Mouse (Mus musculus) heart, embryonic 14.5 days (tissue): ENCODE data around the gene Mapk14. TPM values are rescaled to one million over a fixed set of nuclear protein-coding genes. Genes with fewer than 3 reads are reported as not detected.
A peak's percentile ranks its signal among the peaks of the same experiment; 100 is the strongest.

Experiments
- ATAC-seq: fragments of 200-750 bp; cut with Nextera tagmentation; 2 replicates; pipeline ENCODE4 v1.8.0; 2017; ENCODE audit warnings: low read depth, moderate TSS enrichment; ENCODE audit not compliant: insufficient number of reproducible peaks, insufficient read depth, low FRiP score
- H3K27ac ChIP-seq, 2 experiments: fragments of 200-500 bp in 1 of 2; fragments of 300-500 bp in 1 of 2; sonication (generic) in 1 of 2; replicated peaks in 1 of 2; 2 replicates each; pipeline ENCODE4 v1.5.1; 2012 to 2014; ENCODE audit warnings: low read depth in 2 of 2, low read length in 2 of 2, control low read depth in 1 of 2, mild to moderate bottlenecking in 1 of 2, mixed read lengths in 1 of 2; ENCODE audit not compliant: control insufficient read depth in 1 of 2, insufficient read depth in 1 of 2
- H3K27me3 ChIP-seq: fragments of 300-500 bp; sonication (generic); 2 replicates; pipeline ENCODE4 v1.6.1; 2014; ENCODE audit warnings: mild to moderate bottlenecking, low read length, control low read depth; ENCODE audit not compliant: control insufficient read depth, insufficient read depth
- H3K36me3 ChIP-seq: fragments of 300-500 bp; sonication (generic); 2 replicates; pipeline ENCODE4 v1.6.1; 2014; ENCODE audit warnings: mild to moderate bottlenecking, control low read depth, low read length, mixed read lengths; ENCODE audit not compliant: control insufficient read depth, insufficient read depth
- H3K4me1 ChIP-seq, 2 experiments: fragments of 200-500 bp in 1 of 2; fragments of 300-500 bp in 1 of 2; sonication (generic) in 1 of 2; 2 replicates each; pipeline ENCODE4 v1.6.1; 2012 to 2014; ENCODE audit warnings: low read length in 2 of 2, control low read depth in 1 of 2, mixed read lengths in 1 of 2; ENCODE audit not compliant: control insufficient read depth in 2 of 2, insufficient read depth in 2 of 2
- H3K4me2 ChIP-seq: fragments of 300-500 bp; sonication (generic); 2 replicates; pipeline ENCODE4 v1.6.1; 2014; ENCODE audit warnings: mild to moderate bottlenecking, low read length
- H3K4me3 ChIP-seq, 2 experiments: fragments of 200-500 bp in 1 of 2; fragments of 300-500 bp in 1 of 2; sonication (generic) in 1 of 2; 2 replicates each; pipeline ENCODE4 v1.5.1; 2012 to 2014; ENCODE audit warnings: low read length in 2 of 2, mild to moderate bottlenecking in 2 of 2, control low read depth in 1 of 2, low read depth in 1 of 2, moderate library complexity in 1 of 2; ENCODE audit not compliant: control insufficient read depth in 1 of 2, insufficient read depth in 1 of 2
- H3K9ac ChIP-seq: fragments of 300-500 bp; sonication (generic); 2 replicates; pipeline ENCODE4 v1.6.1; 2014; ENCODE audit warnings: mild to moderate bottlenecking, low read length
- H3K9me3 ChIP-seq: fragments of 300-500 bp; sonication (generic); 2 replicates; pipeline ENCODE4 v1.6.1; 2016; ENCODE audit warnings: low read length, control low read depth; ENCODE audit not compliant: control insufficient read depth
- WGBS: fragments of 180-500 bp; shearing (Covaris S2); extraction: QIAGEN DNeasy Blood & Tissue Kit; methylation state at CpG from one replicate; pipeline ENCODE4 v1.1.7; 2014; 5-methylcytosine and 5-hydroxymethylcytosine counted together
- polyA plus RNA-seq: library from polyadenylated mRNA; unstranded; fragments of >200 nt; fragmentation: Nextera tagmentation; extraction: Ambion mirVana; gene quantifications from 2 replicates; pipeline ENCODE4 v1.2.1, GENCODE M21; 2014

Mapk14 gene
- polyA plus RNA-seq, 1 experiment from 2014 or later: 37.6 TPM

GRCm38 (mm10) chr17:28698672-28699071, 7.5 kb downstream of the Mapk14 start:
- Histone ChIP-seq H3K4me2 (no peak overlapping the region), H3K4me1 (peaks cover 17 to 45% of the 10 kb centered on the region in 2 experiments), H3K4me3 (no peak overlapping the region), H3K9ac (no peak overlapping the region), H3K9me3 (no peaks in the 10 kb centered on the region), H3K27ac (no peak overlapping the region), H3K27me3 (no peaks in the 10 kb centered on the region), H3K36me3 (no peaks in the 10 kb centered on the region; the same call in 1 of the 2 replicates)
- ATAC-seq: no peak
- 80% methylated on average over 2 of the region's 2 CpGs for WGBS

GRCm38 (mm10) chr17:28699789-28700188, 8.7 kb downstream of the Mapk14 start:
- H3K27me3 ChIP-seq: no peaks in the 10 kb centered on the region
- no peak overlapping the region for H3K4me2 ChIP-seq
- no peaks in the 10 kb centered on the region; the same call in 1 of the 2 replicates for H3K36me3 ChIP-seq
- 84% methylated on average over 7 of the region's 7 CpGs for WGBS
- ATAC-seq: no peak
- no peak overlapping the region for H3K27ac ChIP-seq
- H3K4me1 ChIP-seq: peaks cover 17 to 40% of the 10 kb centered on the region in 2 experiments
- no peak overlapping the region for H3K9ac ChIP-seq
- no peaks in the 10 kb centered on the region for H3K9me3 ChIP-seq
- no peak overlapping the region for H3K4me3 ChIP-seq

GRCm38 (mm10) chr17:28701171-28701570, 10.0 kb downstream of the Mapk14 start:
- ATAC-seq: no peak
- WGBS: 85% methylated on average over 4 of the region's 4 CpGs
- Histone ChIP-seq H3K9ac (no peak overlapping the region), H3K4me3 (no peak overlapping the region), H3K27ac (no peak overlapping the region), H3K36me3 (no peaks in the 10 kb centered on the region; the same call in 1 of the 2 replicates), H3K27me3 (no peaks in the 10 kb centered on the region), H3K4me2 (no peak overlapping the region), H3K9me3 (no peaks in the 10 kb centered on the region), H3K4me1 (peaks cover 17 to 38% of the 10 kb centered on the region in 2 experiments)

DNA sequence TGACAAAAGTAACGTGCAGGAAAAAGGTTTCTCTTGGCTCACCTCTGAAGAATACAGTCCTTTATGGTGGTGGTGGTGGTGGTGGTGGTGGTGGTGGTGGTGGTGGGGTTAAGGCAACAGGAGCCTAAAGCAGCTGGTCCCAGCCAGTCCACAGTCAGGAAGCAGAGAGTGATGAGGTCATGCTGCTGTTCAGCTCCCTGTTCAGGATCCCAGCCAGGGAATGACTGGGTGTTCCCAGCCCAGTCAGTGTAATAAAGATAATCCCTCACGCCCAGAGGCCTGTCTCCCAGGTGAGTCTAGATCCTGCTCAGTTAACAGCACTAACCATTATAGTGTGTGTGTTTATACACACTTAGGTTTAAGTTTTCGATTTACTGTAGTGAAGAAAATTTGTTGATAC, 10.6 kb downstream of the Mapk14 start:
- peaks cover 14 to 34% of the 10 kb centered on the region in 2 experiments for H3K4me1 ChIP-seq
- H3K9ac ChIP-seq: no peak overlapping the region
- no peak overlapping the region for H3K4me3 ChIP-seq
- H3K36me3 ChIP-seq: no peaks in the 10 kb centered on the region; the same call in 1 of the 2 replicates
- 73% methylated on average over 3 of the region's 3 CpGs for WGBS
- ATAC-seq: no peak
- H3K9me3 ChIP-seq: no peaks in the 10 kb centered on the region
- no peak overlapping the region for H3K27ac ChIP-seq
- no peak overlapping the region for H3K4me2 ChIP-seq
- no peaks in the 10 kb centered on the region for H3K27me3 ChIP-seq

DNA sequence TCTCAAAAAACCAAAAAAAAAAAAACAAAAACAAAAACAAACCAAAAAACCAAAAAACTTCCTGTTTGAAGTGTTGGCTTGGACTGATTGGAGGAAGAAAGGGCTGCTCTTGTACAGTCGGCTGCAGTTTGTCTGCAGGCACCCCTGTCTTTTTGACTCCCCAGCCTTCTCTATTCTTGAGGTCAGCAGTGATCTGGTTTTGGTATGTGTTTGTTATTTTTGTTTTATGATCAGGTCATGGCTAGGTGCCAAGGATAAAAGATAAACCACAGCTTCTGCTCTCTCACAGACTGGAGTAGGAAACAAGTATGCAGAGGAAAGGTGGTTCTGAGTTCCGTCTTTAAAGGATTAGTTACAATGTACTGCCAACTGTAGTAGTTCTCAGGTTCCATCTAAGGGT, 11.5 kb downstream of the Mapk14 start:
- no peaks in the 10 kb centered on the region for H3K27me3 ChIP-seq
- H3K4me1 ChIP-seq: peaks cover 10 to 29% of the 10 kb centered on the region in 2 experiments
- H3K4me3 ChIP-seq: no peak overlapping the region
- WGBS: 22% methylated on average over 2 of the region's 2 CpGs
- H3K9ac ChIP-seq: peak overlapping the region; percentile 13; the same call in 1 of the 2 replicates
- peak overlapping the region; percentile 33 to 42; a peak in 3 of 4 replicates for H3K27ac ChIP-seq
- no peak overlapping the region for H3K4me2 ChIP-seq
- no peaks in the 10 kb centered on the region; the same call in 1 of the 2 replicates for H3K36me3 ChIP-seq
- ATAC-seq: no peak
- H3K9me3 ChIP-seq: no peaks in the 10 kb centered on the region

- no peaks in the 10 kb centered on the region for H3K9me3 ChIP-seq
- H3K4me2 ChIP-seq: no peak overlapping the region
- ATAC-seq: no peak
- no peak overlapping the region for H3K27ac ChIP-seq
- no peaks in the 10 kb centered on the region for H3K36me3 ChIP-seq
- H3K4me3 ChIP-seq: no peak overlapping the region
- no peak overlapping the region for H3K9ac ChIP-seq
- no peaks in the 10 kb centered on the region for H3K27me3 ChIP-seq
- peaks cover 8 to 36% of the 10 kb centered on the region in 2 experiments for H3K4me1 ChIP-seq
- 15% methylated on average over 1 of the region's 1 CpGs for WGBS
Measured at GRCm38 (mm10) chr17:28706697-28707096, 15.6 kb downstream of the Mapk14 start.

- Histone ChIP-seq H3K9ac (no peak overlapping the region), H3K4me3 (no peak overlapping the region), H3K27ac (no peak overlapping the region), H3K36me3 (no peaks in the 10 kb centered on the region), H3K4me2 (no peak overlapping the region), H3K9me3 (no peaks in the 10 kb centered on the region), H3K4me1 (peaks cover 11 to 36% of the 10 kb centered on the region in 2 experiments), H3K27me3 (no peaks in the 10 kb centered on the region)
- no peak for ATAC-seq
- 89% methylated on average over 3 of the region's 3 CpGs for WGBS
Measured at GRCm38 (mm10) chr17:28707136-28707627, 16.1 kb downstream of the Mapk14 start.

DNA sequence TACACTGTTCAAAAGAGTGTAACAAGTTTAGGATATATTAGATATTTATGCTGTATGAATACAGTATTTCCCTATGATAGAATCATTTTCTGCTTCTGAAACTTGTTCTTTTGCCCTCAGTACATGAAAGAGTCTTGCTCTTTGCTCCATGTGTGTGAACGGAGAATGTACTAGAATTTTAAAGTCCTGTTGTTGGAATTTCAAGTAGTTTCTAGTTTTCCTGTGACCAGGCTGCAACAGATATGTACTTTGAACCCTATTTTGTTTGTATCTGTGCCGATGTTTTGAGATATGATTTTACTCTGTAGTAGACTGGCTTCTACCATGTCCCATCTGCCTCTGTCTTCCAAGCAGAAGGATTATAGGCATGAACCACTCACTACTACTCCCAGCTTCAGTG, 16.7 kb downstream of the Mapk14 start:
- Histone ChIP-seq H3K4me3 (no peak overlapping the region), H3K9ac (no peak overlapping the region), H3K36me3 (no peaks in the 10 kb centered on the region), H3K27ac (no peak overlapping the region), H3K4me1 (peaks cover 10 to 38% of the 10 kb centered on the region in 2 experiments), H3K9me3 (no peaks in the 10 kb centered on the region), H3K27me3 (no peaks in the 10 kb centered on the region), H3K4me2 (no peak overlapping the region)
- 86% methylated on average over 2 of the region's 2 CpGs for WGBS
- no peak for ATAC-seq
